Mouse (Mus musculus): ENCODE measurements around the gene Macrod2. TPM values are rescaled to one million over a fixed set of nuclear protein-coding genes. Genes with fewer than 3 reads are reported as not detected.

Macrod2 gene
- polyA plus RNA-seq, 1 experiment, result 0.95 TPM

- no peaks in the 10 kb centered on the region for H3K36me3 ChIP-seq (ENCODE audit: control insufficient read depth, insufficient read depth)
- no peak overlapping the region for H3ac ChIP-seq (ENCODE audit: control insufficient read depth, insufficient read length, low read depth)
- TF ChIP-seq MYOG (IDR thresholded peaks at IDR 0.05; ENCODE audit: control insufficient read depth, extremely low read depth, insufficient read length) (no peak), CTCF (IDR thresholded peaks at IDR 0.05; ENCODE audit: control insufficient read depth, insufficient read depth, insufficient read length) (no peak), FOSL1 (IDR thresholded peaks at IDR 0.05; ENCODE audit: insufficient read depth, low read length, poor library complexity, severe bottlenecking) (no peak), MYOD1 (IDR thresholded peaks at IDR 0.05; ENCODE audit: control insufficient read depth, insufficient read length, low read depth) (no peak), CEBPB (IDR thresholded peaks at IDR 0.05; ENCODE audit: low read depth) (no peak), MAX (IDR thresholded peaks at IDR 0.05) (no peak)
- H3K4me3 ChIP-seq (ENCODE audit: insufficient read depth, poor library complexity, severe bottlenecking), result no peak overlapping the region
- H3K27me3 ChIP-seq (ENCODE audit: control insufficient read depth, insufficient read depth, insufficient read length), result no peaks in the 10 kb centered on the region
- no peaks in the 10 kb centered on the region for H3K79me2 ChIP-seq (ENCODE audit: control insufficient read depth, insufficient read depth)
- no peaks in the 10 kb centered on the region for H3K79me3 ChIP-seq (ENCODE audit: low read depth)
Measured at GRCm38 (mm10) chr2:142232828-142233227, 1837.7 kb downstream of the Macrod2 start.

DNA sequence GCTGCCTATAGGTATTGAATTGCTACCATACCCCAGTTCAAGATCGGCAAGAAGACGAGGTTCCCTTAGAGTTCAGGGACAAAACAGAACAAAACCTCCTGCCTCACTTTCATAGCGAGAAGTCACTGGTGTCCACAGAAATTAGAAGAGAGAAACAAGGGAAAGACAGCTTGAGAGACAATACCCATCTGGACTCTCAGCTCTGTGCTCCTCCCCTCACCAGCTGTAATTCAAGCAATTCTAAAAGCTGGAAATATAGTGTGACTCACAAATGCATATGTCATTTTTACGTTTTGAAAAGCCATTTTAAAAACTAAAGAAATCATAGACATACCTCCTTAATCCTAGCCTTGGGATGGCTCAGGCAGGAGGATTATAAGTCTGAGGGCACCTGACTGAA lies 1848.4 kb downstream of the Macrod2 start:
- Histone ChIP-seq H3K36me3 (ENCODE audit: control insufficient read depth, insufficient read depth) (no peaks in the 10 kb centered on the region), H3K79me2 (ENCODE audit: control insufficient read depth, insufficient read depth) (no peaks in the 10 kb centered on the region), H3K27me3 (ENCODE audit: control insufficient read depth, insufficient read depth, insufficient read length) (no peaks in the 10 kb centered on the region), H3K79me3 (ENCODE audit: low read depth) (no peaks in the 10 kb centered on the region), H3K4me3 (ENCODE audit: insufficient read depth, poor library complexity, severe bottlenecking) (no peak overlapping the region), H3ac (ENCODE audit: control insufficient read depth, insufficient read length, low read depth) (no peak overlapping the region)
- TF ChIP-seq MAX (IDR thresholded peaks at IDR 0.05), result no peak
- TF ChIP-seq FOSL1 (IDR thresholded peaks at IDR 0.05; ENCODE audit: insufficient read depth, low read length, poor library complexity, severe bottlenecking), result no peak

- TF ChIP-seq CTCF (IDR thresholded peaks at IDR 0.05; ENCODE audit: control insufficient read depth, insufficient read depth, insufficient read length), result no peak
- no peak for TF ChIP-seq MAX (IDR thresholded peaks at IDR 0.05)
- no peak for TF ChIP-seq FOSL1 (IDR thresholded peaks at IDR 0.05; ENCODE audit: insufficient read depth, low read length, poor library complexity, severe bottlenecking)
- TF ChIP-seq USF1 (IDR thresholded peaks at IDR 0.05; ENCODE audit: low read depth), result no peak
- TF ChIP-seq CEBPB (IDR thresholded peaks at IDR 0.05; ENCODE audit: low read depth), result no peak
- no peak for TF ChIP-seq MYOG (IDR thresholded peaks at IDR 0.05; ENCODE audit: control insufficient read depth, extremely low read depth, insufficient read length)
- TF ChIP-seq MYOD1 (IDR thresholded peaks at IDR 0.05; ENCODE audit: control insufficient read depth, insufficient read length, low read depth), result no peak
- Histone ChIP-seq H3K79me3 (ENCODE audit: low read depth) (no peaks in the 10 kb centered on the region), H3K4me3 (ENCODE audit: insufficient read depth, poor library complexity, severe bottlenecking) (no peak overlapping the region), H3K36me3 (ENCODE audit: control insufficient read depth, insufficient read depth) (no peaks in the 10 kb centered on the region), H3K79me2 (ENCODE audit: control insufficient read depth, insufficient read depth) (no peaks in the 10 kb centered on the region), H3ac (ENCODE audit: control insufficient read depth, insufficient read length, low read depth) (no peak overlapping the region), H3K27me3 (ENCODE audit: control insufficient read depth, insufficient read depth, insufficient read length) (no peaks in the 10 kb centered on the region)
Measured at GRCm38 (mm10) chr2:142250383-142250782, 1855.3 kb downstream of the Macrod2 start.

DNA sequence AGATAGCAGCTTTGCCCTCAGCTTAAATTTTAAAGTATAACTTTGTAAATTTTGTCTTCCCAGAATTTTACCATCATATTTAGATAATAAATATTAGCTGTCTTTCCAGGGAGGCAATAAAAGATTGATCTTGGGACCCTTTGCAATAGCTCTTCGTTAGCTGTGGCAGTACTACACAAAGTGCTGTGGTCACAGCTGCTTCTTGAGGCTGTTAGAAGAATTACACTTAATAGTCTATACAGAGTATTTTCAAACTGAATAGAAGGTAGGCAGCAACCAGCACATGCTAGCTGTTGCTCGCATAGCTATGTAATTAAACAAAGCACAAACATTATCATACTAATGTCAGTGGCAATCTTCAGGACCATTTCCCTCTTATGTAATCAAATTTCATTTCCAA lies 1856.4 kb downstream of the Macrod2 start:
- Histone ChIP-seq H3K4me3 (ENCODE audit: insufficient read depth, poor library complexity, severe bottlenecking) (no peak overlapping the region), H3K36me3 (ENCODE audit: control insufficient read depth, insufficient read depth) (no peaks in the 10 kb centered on the region)
- no peak for TF ChIP-seq CEBPB (IDR thresholded peaks at IDR 0.05; ENCODE audit: low read depth)

GRCm38 (mm10) chr2:142253913-142254312 lies 1858.8 kb downstream of the Macrod2 start:
- H3K79me2 ChIP-seq (ENCODE audit: control insufficient read depth, insufficient read depth), result no peaks in the 10 kb centered on the region
- H3ac ChIP-seq (ENCODE audit: control insufficient read depth, insufficient read length, low read depth), result no peak overlapping the region
- no peaks in the 10 kb centered on the region for H3K36me3 ChIP-seq (ENCODE audit: control insufficient read depth, insufficient read depth)
- no peaks in the 10 kb centered on the region for H3K79me3 ChIP-seq (ENCODE audit: low read depth)
- no peak overlapping the region for H3K4me3 ChIP-seq (ENCODE audit: insufficient read depth, poor library complexity, severe bottlenecking)
- TF ChIP-seq CTCF (IDR thresholded peaks at IDR 0.05; ENCODE audit: control insufficient read depth, insufficient read depth, insufficient read length), result no peak
- no peak for TF ChIP-seq MYOG (IDR thresholded peaks at IDR 0.05; ENCODE audit: control insufficient read depth, extremely low read depth, insufficient read length)
- no peak for TF ChIP-seq USF1 (IDR thresholded peaks at IDR 0.05; ENCODE audit: low read depth)
- no peak for TF ChIP-seq MYOD1 (IDR thresholded peaks at IDR 0.05; ENCODE audit: control insufficient read depth, insufficient read length, low read depth)
- no peak for TF ChIP-seq MAX (IDR thresholded peaks at IDR 0.05)
- TF ChIP-seq FOSL1 (IDR thresholded peaks at IDR 0.05; ENCODE audit: insufficient read depth, low read length, poor library complexity, severe bottlenecking), result no peak
- TF ChIP-seq CEBPB (IDR thresholded peaks at IDR 0.05; ENCODE audit: low read depth), result no peak
- no peaks in the 10 kb centered on the region for H3K27me3 ChIP-seq (ENCODE audit: control insufficient read depth, insufficient read depth, insufficient read length)

More for the DNA sequence above, 1856.4 kb downstream of the Macrod2 start:
- no peaks in the 10 kb centered on the region for H3K27me3 ChIP-seq (ENCODE audit: control insufficient read depth, insufficient read depth, insufficient read length)
- H3ac ChIP-seq (ENCODE audit: control insufficient read depth, insufficient read length, low read depth), result no peak overlapping the region
- no peaks in the 10 kb centered on the region for H3K79me3 ChIP-seq (ENCODE audit: low read depth)
- H3K79me2 ChIP-seq (ENCODE audit: control insufficient read depth, insufficient read depth), result no peaks in the 10 kb centered on the region

- Histone ChIP-seq H3K79me2 (ENCODE audit: control insufficient read depth, insufficient read depth) (no peaks in the 10 kb centered on the region), H3K79me3 (ENCODE audit: low read depth) (no peaks in the 10 kb centered on the region), H3ac (ENCODE audit: control insufficient read depth, insufficient read length, low read depth) (no peak overlapping the region), H3K27me3 (ENCODE audit: control insufficient read depth, insufficient read depth, insufficient read length) (no peaks in the 10 kb centered on the region), H3K4me3 (ENCODE audit: insufficient read depth, poor library complexity, severe bottlenecking) (no peak overlapping the region), H3K36me3 (ENCODE audit: control insufficient read depth, insufficient read depth) (no peaks in the 10 kb centered on the region)
- no peak for TF ChIP-seq MYOG (IDR thresholded peaks at IDR 0.05; ENCODE audit: control insufficient read depth, extremely low read depth, insufficient read length)
- no peak for TF ChIP-seq MAX (IDR thresholded peaks at IDR 0.05)
- TF ChIP-seq USF1 (IDR thresholded peaks at IDR 0.05; ENCODE audit: low read depth), result no peak
- no peak for TF ChIP-seq FOSL1 (IDR thresholded peaks at IDR 0.05; ENCODE audit: insufficient read depth, low read length, poor library complexity, severe bottlenecking)
- no peak for TF ChIP-seq CTCF (IDR thresholded peaks at IDR 0.05; ENCODE audit: control insufficient read depth, insufficient read depth, insufficient read length)
- TF ChIP-seq CEBPB (IDR thresholded peaks at IDR 0.05; ENCODE audit: low read depth), result no peak
Measured at GRCm38 (mm10) chr2:142254566-142254965, 1859.5 kb downstream of the Macrod2 start.

Measured in C2C12 (cell line).